Mouse (Mus musculus) adrenal gland, adult 2 months (tissue): ENCODE results near the gene Atp6v0c. TPM values are rescaled to one million over a fixed set of nuclear protein-coding genes. Genes with fewer than 3 reads are reported as not detected.

Experiments
- DNase-seq: peaks from one replicate; pipeline ENCODE4 v3.0.0; 2021
- long read RNA-seq: library from polyadenylated mRNA; stranded (forward); transcript quantifications from one replicate; pipeline ENCODE4 v2.0.0, GENCODE M21; 2021
- polyA plus RNA-seq: library from polyadenylated mRNA; depleted of rRNA; stranded (reverse); fragments of >200 nt; gene quantifications from 2 replicates; pipeline ENCODE4 v1.2.3, GENCODE M21; 2012; rRNA removed
- total RNA-seq, 2 experiments: library from RNA; stranded (reverse); gene quantifications; 2 replicates each; pipeline ENCODE4 v1.2.3; 2021

Gene Atp6v0c
- total RNA-seq = 100 to 1,000 TPM; 476 to 493 TPM
- polyA plus RNA-seq = 1,190 and 1,565 TPM in 2 replicates
- long read RNA-seq, transcript Atp6v0c-201 (3 exons, 1,183 nt) = major isoform, 439 of 453 reads
- long read RNA-seq, partial matches to known transcripts = 2 of 453 reads
- long read RNA-seq, other reads (novel, unspliced or antisense) = 9 of 453 reads

DNA sequence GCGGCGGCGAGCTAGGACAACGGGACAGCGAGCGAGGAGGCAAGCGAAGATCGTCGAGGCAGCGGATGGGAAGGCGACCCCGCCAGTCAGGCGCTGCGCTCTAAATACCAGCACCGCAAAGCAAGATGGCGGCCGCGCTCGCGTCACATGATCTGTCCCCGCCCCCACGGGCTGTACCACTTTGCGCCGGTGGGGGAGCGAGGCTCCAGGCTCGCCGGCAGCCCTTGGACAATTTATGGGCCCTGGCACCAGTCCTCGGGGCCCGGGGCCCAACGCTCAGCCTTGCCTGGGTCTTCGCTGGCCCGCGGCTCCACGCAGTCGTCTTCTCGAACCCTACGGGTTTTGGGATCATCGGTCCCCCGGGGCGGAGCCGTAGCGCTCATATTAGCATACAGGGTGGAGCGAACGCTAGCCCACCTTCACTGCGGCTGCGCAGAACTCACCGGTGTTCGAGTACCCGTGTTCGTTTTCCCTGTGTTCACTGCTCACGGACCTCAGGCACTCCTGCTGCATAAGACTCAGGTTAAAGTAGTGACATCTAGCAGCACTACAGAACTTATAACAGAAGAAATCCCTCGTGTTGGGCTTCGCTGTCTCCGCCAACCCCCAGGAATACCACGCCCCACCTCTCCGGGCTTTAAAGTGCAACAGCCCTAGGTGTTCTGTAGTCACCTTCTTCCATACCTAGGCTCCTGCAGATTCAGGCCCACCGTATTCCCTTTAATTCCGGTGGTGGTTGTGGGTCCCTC lies at the start of gene Atp6v0c:
Gene Atp6v0c, minus strand, starts transcription at position 386 of the 749 bp plus-strand sequence.
- peak; percentile 94 for DNase-seq

DNA sequence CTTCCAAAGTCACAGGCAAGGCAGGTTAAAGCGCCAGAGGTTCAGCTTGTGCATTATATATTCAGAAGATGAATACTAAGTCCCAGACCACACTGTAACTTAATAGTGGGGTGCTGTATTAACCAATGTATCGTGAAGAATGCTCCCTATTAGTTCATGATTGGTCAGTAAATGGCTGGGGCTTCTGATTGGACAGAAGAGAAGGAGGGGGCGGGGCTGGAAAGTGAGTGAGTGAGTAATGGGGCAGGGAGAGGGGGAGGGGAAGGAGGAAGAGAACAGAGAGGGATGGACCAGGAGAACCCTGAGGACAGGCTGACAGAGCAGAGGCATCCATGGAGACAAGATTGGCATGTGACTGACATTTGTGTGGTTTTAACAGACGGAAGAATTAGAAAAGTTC lies 47.3 kb upstream of the Atp6v0c start:
- DNase-seq = no peak

DNA sequence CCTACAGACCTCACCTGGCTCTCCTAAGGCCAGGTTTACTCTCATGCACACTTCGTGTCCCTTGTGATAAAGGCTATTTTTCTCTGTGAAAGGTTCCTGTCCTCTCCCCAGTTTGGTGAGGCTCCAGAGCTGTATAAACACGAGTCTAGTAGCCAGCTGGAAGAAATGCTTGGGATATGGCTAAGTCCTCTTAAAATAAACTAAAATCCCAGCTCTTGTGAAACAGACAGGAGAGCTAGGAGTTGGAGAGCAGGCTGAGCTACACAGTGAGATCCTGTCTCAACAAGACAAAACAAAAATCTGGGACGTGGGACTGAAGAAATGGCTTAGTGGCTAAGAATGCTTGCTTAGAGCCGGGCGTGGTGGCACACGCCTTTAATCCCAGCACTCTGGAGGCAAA lies 43.7 kb upstream of the Atp6v0c start:
- DNase-seq = no peak

DNA sequence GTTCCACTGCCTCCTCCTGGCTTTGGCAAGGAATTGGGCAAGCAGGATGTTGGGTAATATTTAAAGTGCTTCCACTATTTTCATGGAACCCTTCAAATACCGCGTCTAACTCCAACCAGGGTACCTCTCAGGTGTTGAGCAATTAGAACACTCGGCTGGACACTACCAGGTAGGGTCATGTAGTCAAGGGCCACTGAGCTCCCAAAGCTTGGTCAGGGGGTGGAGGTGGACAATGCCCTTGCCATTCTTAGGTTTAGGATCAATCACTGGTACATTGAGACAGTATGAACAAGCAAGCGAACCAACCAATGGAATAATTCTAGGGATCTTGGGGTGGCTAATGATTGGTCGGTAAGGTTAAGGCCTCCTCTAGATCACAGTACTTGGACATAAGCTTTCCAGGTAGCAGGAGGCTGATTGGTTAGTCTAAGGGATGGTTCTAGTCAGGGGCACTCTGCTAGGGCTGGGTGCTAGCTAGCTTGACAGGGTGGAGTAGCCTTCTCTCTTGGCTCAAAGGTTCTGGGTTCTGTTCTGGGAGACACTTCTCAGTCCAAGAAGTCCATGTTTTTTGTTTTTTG lies 43.0 kb upstream of the Atp6v0c start:
- no peak for DNase-seq

DNA sequence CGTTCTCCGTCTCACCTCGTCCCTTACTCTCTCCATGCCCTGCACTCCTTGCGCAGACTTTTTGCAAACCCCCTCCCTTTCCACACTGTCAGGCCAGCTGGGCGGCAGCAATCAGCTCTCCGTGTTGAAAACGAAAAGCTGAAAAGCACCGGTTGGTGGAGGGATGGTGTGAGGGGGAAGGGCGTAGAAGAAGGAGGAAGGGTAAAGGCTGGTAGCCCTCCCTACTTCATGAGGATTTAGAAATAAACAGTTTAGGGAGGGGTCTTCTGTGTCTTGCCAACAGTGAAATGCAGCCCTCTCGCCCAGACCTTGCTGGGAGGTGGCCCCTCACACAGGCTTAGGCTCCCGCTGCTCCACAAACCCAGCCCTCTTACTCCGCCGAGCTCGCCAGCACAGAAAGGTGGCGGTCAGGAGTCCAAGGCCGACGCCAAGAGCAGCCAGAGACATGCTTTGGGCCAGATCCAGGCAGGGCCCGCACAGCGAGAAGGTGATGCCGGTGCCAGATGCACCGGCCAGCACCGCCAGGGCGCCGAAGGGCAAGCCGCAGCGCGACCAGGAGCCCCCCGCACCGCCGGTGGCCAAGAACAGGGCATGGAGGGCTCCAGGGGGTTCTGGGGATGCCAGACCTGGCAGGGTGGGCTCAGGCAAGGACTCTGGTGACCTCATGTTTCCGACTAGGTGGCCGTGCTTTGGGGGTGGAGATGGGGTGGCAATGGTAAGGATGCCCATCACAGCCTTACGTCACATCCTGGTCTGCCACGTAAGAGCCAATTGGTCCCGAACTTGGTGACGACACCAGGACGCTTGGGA lies 42.3 kb upstream of the Atp6v0c start:
- DNase-seq = peak; percentile 81

DNA sequence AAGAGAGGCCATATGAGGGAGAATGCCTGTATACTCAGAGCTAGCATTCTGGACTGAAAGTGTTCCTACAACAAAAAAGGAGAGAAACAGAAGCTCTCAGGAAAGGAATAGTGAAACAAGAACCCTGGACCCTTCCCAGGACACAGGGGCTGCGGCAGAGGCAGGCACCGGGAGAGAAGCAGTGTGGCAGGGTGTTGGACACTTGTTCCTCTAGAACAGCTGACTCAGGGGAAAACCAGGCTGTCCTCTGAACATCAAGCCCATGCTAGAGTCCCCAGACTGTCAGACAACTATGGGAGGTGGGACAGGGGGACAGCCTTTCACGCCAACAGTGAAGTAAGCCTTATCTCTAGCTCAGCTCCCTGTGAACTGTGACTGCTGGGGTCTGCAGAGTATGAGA lies 41.1 kb upstream of the Atp6v0c start:
- DNase-seq = no peak

DNA sequence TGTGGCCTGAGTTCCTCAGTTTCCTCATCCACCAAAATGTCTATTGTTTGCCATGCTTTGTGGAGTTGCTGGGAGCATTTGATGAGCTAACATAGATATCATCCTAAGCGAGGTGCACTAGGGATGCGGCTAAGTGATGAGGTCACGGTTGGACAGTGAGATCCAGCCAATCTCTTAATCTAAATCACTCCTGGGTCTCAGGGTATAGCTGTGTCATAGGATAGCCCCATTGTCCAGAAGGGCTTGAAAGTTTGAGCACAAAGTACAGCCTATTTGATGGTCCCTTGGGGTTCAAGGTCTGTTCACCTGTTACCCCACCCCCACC lies 40.4 kb upstream of the Atp6v0c start:
- no peak for DNase-seq

DNA sequence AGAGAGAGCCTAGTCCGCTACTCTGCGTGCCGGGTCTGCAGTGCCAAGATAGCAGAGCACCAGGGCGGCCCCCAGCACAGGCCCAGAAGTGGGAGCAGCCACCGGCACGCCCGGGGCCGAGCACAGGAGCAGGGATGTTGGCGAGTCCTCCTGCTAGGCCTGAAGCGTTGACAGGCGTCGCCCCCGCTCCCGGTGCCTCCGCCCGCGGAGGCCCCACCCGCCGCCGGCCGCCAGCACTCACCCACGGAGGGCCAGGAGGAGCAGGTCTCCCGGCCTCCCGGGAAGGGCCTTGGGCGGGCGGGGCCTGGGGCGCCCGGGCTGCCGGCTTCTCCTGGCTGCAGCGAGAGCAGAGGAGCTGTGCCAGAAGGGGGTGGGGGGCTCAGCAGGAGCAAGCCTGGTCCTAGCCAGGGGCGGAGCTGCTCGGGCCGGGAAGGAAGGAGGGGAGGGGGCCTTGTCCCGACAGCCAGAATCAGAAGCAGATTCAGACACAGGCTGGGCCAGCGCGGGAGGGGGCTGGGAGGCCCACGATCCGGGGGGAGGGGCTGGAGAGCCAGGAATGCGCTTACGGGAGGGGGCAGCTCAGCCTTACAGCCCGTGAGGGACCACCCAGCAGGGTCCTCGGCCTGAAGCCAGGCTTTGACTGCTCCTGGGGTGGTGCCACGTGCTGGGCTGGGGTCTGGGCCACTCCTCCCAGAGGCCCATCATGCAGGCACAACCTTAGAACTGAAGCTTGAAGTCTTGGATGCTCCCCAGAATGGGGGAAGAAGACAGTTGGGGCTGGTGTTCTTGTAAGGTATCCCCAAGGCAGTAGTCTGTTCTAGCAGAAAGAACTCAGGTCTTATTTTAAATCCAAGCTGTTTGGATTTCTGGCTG lies 39.8 kb upstream of the Atp6v0c start, which contains the start of gene Ntn3:
Gene Ntn3, minus strand, starts transcription at position 489 of the 873 bp plus-strand sequence.
- DNase-seq = peak; percentile 74

DNA sequence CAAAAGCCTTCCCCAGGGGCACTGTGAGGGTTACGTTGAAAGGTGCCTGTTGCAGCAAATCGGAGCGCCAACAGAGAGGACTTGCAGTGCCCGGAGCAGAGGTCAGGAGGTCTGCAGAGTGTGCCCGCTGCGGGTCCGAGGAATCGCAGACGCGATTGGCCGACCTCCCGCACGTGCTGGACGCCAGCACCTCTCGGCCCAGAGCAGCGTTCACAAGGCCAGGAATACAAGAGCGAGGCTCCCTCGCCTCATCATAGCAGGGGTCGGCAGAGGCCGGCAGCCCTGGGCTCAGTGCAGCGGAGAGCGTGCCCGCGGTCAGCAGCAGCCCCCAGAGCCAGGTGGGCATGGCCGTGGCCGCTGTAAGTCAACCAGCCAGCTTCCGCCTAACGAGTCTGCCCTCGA lies 39.1 kb upstream of the Atp6v0c start:
- no peak for DNase-seq

DNA sequence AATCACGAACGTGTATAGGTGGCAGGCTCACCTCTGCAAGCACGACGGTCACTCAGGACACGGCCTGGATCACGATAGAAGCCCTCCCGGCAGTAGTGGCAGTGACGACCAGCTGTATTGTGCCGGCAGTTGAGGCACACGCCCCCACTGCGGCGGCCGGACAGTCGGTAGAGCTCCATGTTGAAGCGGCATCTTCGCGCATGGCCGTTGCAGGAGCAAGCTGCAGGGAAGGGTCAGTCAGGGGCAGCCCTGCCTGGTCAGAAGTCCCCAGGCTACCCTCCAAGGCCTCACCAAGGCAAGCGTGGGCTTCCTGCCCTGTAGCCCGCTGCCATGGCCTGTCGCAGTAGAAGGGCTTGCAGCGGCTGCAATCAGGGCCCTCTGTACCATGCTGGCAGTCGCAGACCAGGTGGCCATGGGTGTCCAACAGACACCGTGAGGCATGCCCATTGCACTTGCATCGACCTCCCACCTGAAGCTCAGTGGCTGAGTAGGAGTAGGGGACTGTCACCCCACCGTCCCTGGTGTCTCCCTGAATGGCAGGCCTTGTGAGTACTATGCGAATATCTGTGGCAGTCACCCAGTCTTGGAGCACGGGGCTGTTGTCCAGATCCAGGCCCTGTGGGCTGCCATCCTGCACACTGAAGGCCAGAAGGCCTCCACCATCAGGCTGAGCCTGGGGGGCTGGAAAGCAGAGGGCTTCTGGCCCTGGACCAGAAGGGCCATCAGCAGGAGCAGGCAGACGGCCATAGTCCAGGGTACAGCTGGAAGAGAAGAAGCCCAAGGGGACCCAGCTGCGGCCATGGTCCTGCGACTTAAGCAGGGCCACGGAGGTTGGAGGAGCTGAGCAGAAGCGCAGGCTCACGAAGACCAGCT lies 38.5 kb upstream of the Atp6v0c start:
- no peak for DNase-seq

DNA sequence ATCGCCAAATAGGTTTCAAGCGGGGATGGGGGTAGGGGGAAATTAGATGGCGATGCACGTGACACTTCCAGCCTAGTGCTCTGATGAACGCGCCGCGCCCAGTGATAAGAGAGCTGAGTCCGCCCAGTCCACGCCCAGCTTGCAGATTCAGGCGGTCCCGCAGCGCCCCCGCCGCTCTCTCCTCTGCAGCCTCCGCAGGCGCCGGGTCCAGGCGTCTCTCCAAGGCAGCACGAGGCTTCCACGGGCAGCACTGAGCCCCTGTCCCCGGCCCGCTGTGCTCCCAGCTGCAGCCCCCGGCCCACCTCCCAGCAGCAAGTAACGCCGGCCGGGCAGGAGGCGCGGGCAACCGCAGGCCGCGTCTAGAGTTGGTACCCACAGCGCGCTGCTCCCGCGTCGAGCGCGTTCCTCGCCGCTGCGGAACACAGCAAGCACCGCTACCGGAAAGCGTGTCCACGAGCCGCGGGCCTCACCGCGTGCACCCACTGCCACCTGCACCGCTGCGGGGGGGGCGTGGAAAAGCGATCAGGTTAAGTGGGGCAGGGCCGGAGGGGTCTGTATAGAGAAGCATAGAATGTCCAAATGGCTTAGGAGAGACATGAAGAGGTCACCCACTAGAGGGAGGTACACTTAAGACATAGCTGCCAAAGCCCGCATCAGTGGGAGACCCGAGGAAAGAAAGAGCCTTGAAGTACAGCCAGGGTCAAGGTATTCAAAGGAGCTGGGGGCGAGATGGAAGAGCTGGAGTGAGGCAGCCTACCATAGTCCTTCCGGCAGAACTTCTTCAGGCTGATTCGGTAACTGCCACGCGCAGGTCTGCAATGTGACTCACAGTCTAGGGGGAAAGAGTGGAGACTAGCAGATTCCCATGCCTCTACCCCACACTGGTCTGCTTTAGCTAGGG lies 37.2 kb upstream of the Atp6v0c start:
- peak; percentile 76 for DNase-seq

DNA sequence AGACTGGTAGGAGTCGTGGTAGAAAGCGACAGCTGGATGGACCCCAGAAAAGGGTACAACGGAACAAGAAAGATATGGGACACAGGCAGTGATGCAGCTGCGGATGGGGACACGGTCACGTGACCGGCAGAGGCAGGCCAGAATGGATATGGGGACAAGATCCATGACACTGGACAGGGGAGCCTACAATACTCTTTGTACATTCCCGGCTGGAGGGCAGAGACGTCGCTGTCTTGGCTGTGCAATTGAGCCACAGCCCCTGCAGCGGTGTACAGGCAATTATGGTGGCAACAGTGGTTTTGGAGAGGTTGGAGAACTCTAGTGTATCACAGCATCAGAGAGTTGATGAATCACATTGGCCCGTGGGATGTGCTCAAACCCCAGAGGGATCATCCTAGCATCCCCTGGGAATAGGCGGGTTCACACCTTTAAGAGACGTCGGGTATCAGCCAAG lies 36.4 kb upstream of the Atp6v0c start:
- no peak for DNase-seq

DNA sequence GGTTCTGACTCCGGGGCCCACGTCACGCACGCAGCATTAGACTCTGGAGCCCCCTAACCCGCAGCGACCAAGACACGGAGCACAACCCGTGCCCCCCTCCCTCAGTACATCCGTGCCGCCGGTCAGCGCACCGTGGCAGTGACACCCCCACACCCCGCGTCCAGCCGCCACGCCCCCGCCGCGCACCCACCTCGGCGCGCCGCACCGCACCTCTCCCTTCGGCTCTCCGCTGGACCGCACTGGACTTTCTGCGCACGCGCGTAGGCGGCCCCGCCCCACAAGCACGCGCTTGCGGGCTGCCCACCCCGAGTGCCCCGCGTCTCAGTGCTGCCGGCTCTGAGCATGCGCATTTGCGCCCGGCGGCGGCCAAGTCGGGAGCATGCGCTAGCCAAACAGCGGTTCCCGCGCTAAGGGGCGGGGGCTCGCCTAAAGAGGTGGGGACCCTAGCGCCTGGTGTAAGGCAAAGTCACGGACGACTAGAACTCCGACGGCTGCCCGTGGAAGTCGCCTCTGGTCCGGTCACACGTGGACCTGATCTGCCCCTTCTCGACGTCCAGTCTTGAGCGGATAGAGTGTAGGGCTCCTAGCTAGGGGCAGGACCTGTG lies 35.9 kb upstream of the Atp6v0c start, which contains the start of gene Tbc1d24:
Gene Tbc1d24, minus strand, starts transcription at position 279 of the 605 bp plus-strand sequence.
- peak; percentile 97 for DNase-seq

DNA sequence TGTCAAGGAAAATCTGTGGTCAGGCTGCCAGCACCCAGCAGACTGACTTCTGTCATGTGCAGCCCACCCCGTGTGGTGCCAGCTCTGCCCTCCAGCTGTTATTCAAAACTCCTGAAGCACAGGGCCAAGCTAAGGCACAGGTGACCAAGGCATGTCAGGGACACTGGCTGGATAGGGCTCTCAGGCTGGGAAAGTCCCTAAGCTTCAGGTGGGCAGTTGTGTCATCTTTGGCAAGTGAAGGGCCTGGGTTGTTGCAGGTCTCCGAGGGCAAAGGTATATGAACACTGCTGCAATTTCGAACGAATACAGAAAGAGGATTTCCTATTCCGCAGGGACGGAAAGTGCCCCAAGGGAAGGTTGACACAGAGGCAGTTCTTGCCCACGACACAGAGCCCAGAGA lies 35.3 kb upstream of the Atp6v0c start:
- peak; percentile 53 for DNase-seq

DNA sequence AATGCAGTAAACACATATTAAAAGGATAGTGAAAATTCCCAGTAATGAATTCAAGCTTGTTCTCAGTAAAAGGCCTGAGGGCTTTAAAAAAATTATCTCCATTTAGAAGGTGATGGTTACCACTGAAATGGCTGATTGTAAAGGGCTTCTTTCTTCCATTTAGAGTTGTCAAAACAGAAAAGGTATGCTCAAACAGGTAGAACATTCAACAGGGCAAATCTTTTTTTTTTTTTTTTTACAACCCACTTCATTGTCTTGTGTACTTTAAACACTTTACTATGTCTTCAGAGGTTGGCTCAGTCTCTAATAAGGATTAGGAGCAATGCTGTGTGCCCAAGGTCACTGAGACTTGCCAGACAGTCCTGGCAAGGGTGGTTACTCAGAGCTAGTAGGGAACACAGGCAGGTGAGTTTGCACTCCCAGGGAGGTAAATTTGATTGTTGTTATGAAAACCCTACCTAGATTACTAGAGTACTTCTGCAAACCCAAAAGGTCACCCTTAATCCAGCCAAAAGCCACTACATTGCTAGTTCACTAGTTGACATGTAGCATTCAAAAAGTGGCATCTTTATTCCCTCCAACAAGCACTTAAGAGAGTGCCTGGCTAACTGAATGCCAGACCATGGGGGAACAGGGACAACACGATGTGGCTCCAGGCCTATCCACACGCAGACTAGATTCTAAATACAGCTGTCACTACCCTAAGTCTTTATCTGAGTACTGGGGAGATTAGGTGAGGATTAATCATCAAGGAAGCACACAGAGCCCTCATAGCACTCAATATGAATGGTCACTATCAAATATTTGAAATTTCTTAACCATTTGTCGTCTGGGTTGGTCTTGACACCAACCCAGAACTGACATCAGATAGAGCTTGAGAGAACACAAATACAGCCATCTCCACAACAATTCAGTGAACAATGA lies 34.4 kb upstream of the Atp6v0c start:
- DNase-seq = peak; percentile 47

DNA sequence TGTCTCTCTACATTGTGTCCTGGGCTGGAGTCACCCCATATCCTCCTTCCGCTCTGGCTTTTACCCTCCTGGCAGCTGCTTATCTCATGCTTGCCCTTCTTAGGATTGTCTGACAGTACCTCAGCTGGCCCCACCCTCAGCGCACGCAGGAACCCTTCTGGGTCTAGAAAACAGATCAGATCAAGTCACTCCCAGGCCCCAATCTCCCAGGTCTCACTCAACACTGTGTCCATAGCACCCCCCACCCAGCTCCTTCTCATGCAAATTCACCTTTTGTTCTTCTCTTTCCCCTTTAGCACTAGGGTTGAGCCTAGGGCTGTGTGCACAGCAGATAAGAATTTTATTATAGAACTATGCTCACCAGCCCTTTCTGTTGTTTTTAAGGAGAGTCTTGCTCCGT lies 33.6 kb upstream of the Atp6v0c start:
- DNase-seq = no peak

DNA sequence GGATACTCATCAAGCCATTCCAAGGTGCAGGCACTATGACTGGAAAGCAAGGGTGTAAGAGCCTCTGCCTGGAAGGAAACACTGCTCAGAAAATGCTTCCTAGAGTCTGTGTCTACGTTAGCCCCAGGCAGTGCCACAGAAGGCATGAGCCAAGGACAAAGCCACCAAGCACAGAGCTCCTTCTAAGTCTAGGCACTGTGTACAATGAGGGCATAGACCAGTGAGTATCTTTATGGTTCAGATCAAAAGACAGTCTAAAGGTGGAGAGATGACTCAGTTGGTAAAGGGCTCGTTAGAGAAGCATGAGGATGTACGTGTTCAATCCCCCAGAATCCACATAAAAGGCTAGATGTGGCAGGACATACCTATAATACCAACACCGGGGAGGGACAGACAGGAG lies 31.6 kb upstream of the Atp6v0c start:
- no peak for DNase-seq

DNA sequence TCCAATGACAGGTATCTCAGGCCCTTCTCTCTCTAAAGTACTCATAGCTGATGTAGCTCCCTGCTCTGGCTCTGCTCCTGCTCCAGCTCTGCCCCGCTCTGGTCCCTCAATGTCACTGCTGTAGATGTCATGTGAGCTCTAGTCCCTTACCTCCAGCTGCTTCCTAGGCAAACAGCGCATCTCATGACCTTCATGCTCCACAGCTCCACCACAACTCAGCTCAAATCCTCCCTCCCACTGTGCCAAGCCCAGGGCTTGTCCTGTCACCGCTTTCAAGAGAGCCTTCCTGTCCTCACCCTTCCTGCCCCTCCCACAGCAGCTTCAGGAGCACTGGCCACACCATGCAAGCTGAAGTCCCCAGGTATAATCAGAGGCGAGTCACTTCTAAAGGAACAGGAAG lies 30.2 kb upstream of the Atp6v0c start:
- DNase-seq = no peak
